Mouse (Mus musculus): Measurements from ENCODE around the gene Trib3. TPM values are rescaled to one million over a fixed set of nuclear protein-coding genes. Genes with fewer than 3 reads are reported as not detected.
A peak's percentile ranks its signal among the peaks of the same experiment; 100 is the strongest.
"Not testable (repeated sequence)": the region's sequence is repeated elsewhere in the genome, so short reads cannot be mapped to it uniquely, and the experiment has no call there.

Gene Trib3
- total RNA-seq, 2 experiments from 2014 or later, result not detected

DNA sequence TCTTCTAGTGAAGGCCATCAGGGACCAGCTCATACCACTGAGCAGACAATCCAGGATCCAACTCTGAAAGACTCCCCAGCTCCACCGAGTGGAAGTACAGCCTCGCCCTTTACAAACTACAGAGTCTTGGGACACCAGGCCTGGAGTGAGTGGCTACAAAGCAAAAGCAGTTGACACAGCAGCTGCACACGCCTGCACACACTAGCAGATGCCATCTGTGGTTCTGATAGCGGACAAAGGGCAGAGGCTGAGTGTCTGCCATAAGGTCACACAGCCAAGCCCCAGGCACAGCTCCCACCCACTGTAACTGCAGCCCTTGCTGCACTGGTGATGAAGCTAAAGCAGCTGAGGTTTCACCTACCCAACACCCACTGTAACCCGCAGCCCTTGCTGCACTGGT is 22.3 kb downstream of the Trib3 start:
- no peak for ATAC-seq (replicated peaks; ENCODE audit: poor library complexity, severe bottlenecking)

DNA sequence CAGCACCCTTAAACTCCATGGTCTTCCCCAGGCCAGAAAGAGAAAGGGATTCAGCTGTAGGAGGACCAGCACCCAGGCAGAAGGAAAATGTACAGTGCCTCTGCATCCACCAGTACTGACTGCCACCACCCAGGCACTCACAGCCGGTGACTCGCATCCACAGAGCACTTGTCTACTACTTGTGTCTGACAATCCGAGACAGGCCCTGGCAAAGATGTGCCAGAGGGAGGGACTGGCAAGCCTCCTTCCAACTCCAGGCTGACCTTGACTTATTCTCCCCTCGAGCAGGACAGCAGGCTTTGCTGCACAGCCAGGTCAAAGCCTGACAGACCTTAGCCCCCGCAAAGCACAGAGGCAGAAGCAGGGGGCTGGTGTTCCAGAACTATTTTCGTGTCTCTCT is 26.8 kb downstream of the Trib3 start:
- ATAC-seq (replicated peaks; ENCODE audit: poor library complexity, severe bottlenecking), result no peak

DNA sequence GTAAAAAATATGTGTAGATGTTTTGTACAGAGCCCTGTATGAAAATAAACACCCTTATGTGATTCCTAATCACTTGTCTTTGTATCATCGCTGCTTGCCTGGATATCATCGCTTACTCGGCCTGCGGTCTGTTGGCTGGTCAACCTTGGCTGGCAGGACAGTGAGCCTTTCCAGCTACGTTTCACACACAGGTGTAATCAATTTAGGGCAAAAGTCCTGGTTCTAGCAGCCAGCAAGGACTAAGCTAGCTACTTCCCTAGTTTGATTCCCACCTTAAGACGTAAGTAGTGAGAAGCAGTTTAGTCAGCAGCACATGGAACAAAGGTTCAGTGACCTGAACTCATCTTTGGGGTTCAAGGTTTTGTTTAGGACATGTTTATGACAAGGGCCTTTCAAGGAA is 29.9 kb downstream of the Trib3 start:
- ATAC-seq (replicated peaks; ENCODE audit: poor library complexity, severe bottlenecking), result no peak

DNA sequence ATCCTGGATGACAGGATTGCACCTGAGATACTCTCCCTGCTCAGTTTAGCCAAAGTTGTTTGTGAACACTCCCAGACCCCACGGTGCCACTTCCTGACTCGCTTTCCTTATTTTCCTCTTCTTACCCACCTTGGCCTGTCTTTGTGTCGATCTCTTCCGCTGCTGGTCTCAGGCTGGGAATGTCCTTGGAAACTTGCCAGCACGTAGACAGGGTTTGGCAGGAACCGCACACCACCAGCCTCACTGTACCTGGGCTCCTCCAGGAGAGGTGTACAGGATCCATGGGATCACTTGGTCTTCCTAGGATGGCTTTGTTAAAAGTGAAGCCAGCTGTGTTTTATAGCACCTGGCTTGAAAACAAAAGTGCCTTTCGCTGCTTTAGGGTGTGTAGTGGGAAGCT is 30.8 kb downstream of the Trib3 start:
- ATAC-seq (replicated peaks; ENCODE audit: poor library complexity, severe bottlenecking), result no peak

DNA sequence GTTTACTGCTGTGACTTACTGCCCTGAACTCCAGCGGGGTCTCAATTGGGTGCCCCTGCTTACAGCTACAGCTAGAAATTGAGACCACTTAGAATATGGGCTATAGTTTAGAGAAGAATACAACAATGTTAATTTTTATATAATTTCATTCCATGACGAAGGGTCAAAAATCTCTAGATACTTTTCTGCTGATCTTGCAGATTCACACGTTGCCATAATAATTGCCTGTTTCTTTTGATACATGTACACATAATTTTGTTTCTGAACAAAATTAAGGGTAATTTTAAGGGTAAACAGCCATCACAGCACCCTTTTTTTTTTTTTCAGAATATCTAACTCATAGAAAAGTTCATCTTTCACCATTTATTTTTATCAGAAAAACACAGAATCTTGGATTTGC is 36.6 kb downstream of the Trib3 start:
- ATAC-seq (replicated peaks; ENCODE audit: poor library complexity, severe bottlenecking), result no peak

DNA sequence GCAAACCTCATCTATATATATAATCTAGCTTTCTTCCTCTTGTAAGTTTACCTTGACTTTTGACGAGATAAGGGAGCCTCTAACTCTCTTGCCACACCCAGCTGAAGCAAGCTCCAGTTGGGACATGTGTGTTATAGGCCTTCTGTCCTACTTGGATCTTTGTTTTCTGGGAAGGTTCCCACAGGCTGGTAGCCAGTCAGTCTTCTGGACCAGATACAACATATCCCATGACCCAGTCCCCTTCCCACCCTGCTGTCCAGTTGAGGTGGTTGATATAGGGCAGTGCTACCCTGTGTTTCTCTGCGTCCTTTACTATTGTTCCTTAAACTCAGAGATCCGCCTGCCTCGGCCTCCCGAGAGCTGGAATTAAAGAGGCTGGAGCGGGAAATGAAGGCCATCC is 38.4 kb downstream of the Trib3 start:
- no peak for ATAC-seq (replicated peaks; ENCODE audit: poor library complexity, severe bottlenecking)

DNA sequence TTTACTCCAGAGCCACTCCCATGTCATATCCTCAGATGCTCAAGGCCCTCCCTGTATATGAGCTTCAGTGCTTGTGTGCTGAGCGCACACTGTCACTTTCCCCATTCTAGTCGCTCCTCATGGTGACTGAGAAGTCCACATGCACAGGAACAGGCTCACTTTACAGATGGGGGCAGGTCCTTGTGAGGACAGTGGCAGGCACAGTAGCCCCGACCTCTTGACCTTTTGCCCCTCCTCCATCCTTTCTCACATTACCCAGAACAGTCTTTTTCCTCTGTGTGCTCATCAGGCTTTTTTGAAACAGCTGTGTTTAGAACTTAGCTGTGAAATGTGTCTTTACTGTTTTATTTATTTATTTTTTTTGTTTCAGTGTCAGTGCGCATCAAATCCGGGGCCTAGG is 40.1 kb downstream of the Trib3 start:
- no peak for ATAC-seq (replicated peaks; ENCODE audit: poor library complexity, severe bottlenecking)

DNA sequence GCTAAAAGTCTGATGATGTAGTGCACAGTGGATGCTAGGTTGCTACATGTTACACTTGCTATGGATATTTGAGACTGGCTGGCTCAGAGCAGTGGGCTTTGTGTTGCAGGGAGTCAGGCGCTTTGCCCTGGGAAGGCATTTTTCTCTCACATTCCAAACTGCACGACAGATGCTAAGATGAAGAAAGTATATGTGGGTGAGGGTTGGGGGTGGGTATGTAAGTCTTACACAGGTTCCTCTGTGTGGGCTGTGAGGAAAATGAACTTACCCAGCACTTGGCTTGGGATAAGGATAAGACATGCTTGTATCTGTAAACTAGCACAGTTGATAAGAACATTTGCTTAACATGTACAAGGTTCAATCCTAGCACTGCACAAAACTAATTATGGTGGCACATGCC is 41.0 kb downstream of the Trib3 start:
- no peak for ATAC-seq (replicated peaks; ENCODE audit: poor library complexity, severe bottlenecking)

DNA sequence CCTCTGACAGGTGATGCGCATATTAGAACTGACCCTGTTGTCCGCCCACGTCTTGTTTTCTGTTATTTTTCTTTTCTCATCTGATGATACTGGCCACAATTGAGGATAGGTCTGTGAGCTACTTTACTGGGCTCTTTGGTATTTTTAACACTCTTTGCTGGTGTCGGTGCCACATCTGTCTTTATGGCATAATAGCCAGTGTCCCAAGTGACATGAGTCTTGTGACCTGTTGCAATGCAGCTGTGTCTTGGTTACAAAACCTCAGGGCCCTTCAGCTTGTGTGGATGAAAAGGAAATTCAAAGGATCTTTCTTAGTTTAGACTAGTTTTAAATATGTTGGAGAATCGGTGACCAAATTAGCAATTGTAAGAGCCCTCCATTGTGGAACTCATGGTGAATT is 49.3 kb downstream of the Trib3 start:
- peak; percentile 70 for ATAC-seq (replicated peaks; ENCODE audit: poor library complexity, severe bottlenecking)

DNA sequence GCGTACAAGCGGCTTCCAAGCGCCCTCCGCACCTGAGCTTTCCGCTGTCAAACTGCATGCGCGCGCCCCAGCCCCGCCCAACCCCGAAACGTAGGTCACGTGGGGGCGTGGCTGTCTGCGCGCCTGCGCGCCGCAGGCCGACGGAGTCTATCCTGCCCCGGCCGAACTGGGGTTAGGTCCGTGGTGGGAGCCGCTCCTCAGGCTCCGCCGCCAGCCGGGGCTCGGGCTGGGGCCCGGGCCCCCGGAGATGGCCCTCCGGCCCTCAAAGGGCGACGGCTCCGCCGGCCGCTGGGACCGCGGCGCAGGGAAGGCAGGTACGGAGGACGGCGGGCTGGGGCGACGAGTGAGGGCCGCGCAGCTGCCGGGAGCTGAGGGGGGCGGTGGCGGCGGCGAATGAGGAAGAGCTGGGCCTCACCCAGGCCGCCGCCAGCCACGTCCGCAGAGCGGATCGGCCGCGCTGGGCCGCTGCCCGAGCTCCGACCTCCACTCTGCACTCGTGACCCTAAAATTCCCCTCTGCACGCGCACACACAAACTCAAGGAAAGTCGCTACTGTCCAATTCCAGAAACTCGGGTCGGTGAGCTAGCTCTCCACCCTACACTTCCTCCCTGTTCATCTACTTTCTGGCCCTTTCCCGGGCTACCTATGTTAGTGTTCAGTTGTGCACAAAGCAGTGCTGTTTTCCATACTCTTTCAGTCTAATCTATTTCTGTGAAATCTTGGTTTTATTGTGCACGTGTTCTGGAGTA is 49.9 kb downstream of the Trib3 start, which contains the start of gene Tbc1d20:
Gene Tbc1d20, plus strand, starts transcription at position 102 of the 749 bp plus-strand sequence.
- peak; percentile 72 for ATAC-seq (replicated peaks; ENCODE audit: poor library complexity, severe bottlenecking)

DNA sequence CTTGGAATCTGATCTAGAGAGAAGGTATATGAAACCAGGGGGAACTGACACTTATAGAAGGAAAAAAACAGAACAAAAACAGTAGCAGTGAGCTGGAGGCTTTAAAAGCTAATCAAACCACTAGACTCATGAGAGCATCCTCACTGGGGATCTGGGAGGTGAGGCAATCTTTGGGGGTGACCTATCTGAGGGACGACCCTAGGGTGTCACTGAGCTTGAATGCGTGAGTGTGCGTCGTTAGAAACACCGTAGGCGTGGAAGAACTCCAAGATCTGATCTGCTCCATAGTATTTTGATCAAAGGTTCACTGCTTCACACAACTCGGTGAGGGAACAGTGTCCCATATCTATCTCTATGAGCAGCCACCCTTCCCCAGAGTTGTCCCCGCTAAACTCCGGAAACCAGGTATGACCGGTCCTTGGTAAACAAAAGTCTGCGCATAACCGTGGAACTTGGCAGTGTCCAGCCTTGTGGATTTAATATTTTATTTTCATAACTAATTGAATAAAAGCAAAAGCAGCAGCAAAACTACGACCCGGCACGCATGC is 50.6 kb downstream of the Trib3 start:
- peak; percentile 38 for ATAC-seq (replicated peaks; ENCODE audit: poor library complexity, severe bottlenecking)

DNA sequence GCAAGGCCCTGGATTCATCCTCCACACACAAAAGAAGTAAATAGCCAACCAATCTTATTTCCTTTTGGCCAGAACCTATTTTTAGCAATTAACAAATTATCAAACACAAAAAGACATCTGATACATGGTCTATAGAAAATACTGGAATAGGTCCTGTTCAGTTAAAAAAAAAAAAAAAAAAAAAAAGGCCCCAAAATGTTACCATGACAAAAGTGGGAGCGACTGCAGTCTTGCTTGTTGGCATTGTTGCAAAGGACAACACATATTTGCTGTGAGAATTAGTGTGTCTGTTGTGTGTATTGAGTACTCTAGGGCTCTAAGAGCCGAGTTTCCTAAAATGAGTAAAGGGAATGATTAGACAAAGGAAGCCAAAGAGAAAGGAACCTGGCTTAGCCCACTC is 51.4 kb downstream of the Trib3 start:
- ATAC-seq (replicated peaks; ENCODE audit: poor library complexity, severe bottlenecking), result no peak

DNA sequence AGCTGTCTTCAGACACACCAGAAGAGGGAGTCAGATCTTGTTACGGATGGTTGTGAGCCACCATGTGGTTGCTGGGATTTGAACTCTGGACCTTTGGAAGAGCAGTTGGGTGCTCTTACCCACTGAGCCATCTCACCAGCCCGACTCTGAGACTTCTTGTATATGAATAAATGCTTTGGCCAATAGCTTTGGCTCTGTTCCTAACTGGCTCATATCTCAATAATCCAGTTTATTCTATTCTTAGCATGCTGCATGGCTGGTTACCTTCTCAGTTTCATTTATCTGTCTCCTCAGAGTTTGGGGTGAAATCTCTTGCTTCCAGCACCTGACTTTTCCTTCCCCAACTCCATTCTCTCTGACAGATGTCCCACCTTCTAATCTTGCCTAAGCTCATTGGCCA is 54.2 kb downstream of the Trib3 start:
- not testable (repeated sequence) for ATAC-seq (replicated peaks; ENCODE audit: poor library complexity, severe bottlenecking)

DNA sequence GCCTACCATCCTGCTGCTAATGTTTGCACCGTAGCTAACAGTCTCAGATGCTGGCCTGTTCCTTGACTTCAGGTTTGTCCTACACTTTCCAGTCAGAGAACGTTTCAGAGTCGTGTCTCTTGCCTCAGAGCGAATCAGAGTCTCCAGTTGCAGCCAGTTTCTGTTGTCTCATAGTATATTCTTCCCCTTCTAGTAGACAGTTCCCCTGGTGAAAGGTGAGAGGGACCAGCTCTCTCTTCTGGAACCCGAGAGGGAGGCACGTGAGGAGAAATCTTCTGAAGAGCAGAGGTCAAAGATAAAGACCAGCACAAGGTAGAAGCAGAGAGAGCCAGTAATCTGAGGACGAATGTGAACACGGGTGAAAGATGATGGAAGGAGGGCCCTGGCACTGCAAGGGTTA is 55.8 kb downstream of the Trib3 start:
- ATAC-seq (replicated peaks; ENCODE audit: poor library complexity, severe bottlenecking), result no peak

DNA sequence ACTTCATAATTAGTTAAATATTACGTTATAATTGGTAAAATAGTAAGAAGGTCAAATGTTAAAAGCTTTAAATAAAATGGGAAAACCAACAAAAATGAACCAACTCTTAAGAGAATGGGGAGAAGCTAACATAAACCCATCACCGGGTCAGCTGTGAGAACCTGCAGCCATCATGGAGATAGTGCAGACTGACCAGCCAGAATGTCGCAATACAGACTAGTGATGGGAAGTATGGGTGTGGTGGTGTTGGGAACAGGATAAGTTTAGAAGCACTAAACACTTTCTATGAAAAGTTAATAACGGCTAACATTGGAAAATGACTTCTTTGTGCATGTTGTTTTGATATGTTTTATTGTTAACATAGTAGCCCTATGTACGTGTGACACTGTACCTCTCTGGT is 56.3 kb downstream of the Trib3 start:
- no peak for ATAC-seq (replicated peaks; ENCODE audit: poor library complexity, severe bottlenecking)

Other genes with a start within 250 kb of the Trib3 start
- 0.47 and 5.5 TPM in 2 replicates for gene Srxn1, start 238.5 kb downstream of the Trib3 start, total RNA-seq (2014; fragmentation: Nextera tagmentation)
- 1.3 and 2.0 TPM in 2 replicates for gene Srxn1, start 238.5 kb downstream of the Trib3 start, total RNA-seq (2017)
- gene Tcf15, start 200.5 kb downstream of the Trib3 start, total RNA-seq (2014; fragmentation: Nextera tagmentation), result not detected in 2 replicates
- not detected in 2 replicates for gene Tcf15, start 200.5 kb downstream of the Trib3 start, total RNA-seq (2017)
- 71.6 and 101 TPM in 2 replicates for gene Csnk2a1, start 117.2 kb downstream of the Trib3 start, total RNA-seq (2014; fragmentation: Nextera tagmentation)
- 82.1 and 104 TPM in 2 replicates for gene Csnk2a1, start 117.2 kb downstream of the Trib3 start, total RNA-seq (2017)
- gene Tbc1d20, start 50.2 kb downstream of the Trib3 start, total RNA-seq (2014; fragmentation: Nextera tagmentation), result 26.4 and 28.7 TPM in 2 replicates
- gene Tbc1d20, start 50.2 kb downstream of the Trib3 start, total RNA-seq (2017), result 18.6 and 18.8 TPM in 2 replicates
- gene Rbck1, start 11.4 kb downstream of the Trib3 start, total RNA-seq (2014; fragmentation: Nextera tagmentation), result 109 and 119 TPM in 2 replicates
- gene Rbck1, start 11.4 kb downstream of the Trib3 start, total RNA-seq (2017), result 64.2 and 64.5 TPM in 2 replicates
- not detected in 2 replicates for gene Nrsn2, start 32.6 kb upstream of the Trib3 start, total RNA-seq (2014; fragmentation: Nextera tagmentation)
- not detected in 2 replicates for gene Nrsn2, start 32.6 kb upstream of the Trib3 start, total RNA-seq (2017)
- 8.6 and 10.5 TPM in 2 replicates for gene Sox12, start 54.0 kb upstream of the Trib3 start, total RNA-seq (2014; fragmentation: Nextera tagmentation)
- gene Sox12, start 54.0 kb upstream of the Trib3 start, total RNA-seq (2017), result 1.5 and 2.4 TPM in 2 replicates
- gene Zcchc3, start 71.0 kb upstream of the Trib3 start, total RNA-seq (2014; fragmentation: Nextera tagmentation), result 3.7 and 9.4 TPM in 2 replicates
- gene Zcchc3, start 71.0 kb upstream of the Trib3 start, total RNA-seq (2017), result 4.8 and 4.9 TPM in 2 replicates
- 0.75 TPM in 1 of 2 replicates, not detected in the other for gene 6820408C15Rik, start 71.6 kb upstream of the Trib3 start, total RNA-seq (2014; fragmentation: Nextera tagmentation)
- gene 6820408C15Rik, start 71.6 kb upstream of the Trib3 start, total RNA-seq (2017), result not detected in 2 replicates
- not detected in 2 replicates for gene Defb23, start 120.6 kb upstream of the Trib3 start, total RNA-seq (2014; fragmentation: Nextera tagmentation)
- gene Defb23, start 120.6 kb upstream of the Trib3 start, total RNA-seq (2017), result not detected in 2 replicates
- gene Defb20, start 133.0 kb upstream of the Trib3 start, total RNA-seq (2014; fragmentation: Nextera tagmentation), result not detected in 2 replicates
- not detected in 2 replicates for gene Defb20, start 133.0 kb upstream of the Trib3 start, total RNA-seq (2017)
- not detected in 2 replicates for gene Defb22, start 146.1 kb upstream of the Trib3 start, total RNA-seq (2014; fragmentation: Nextera tagmentation)
- not detected in 2 replicates for gene Defb22, start 146.1 kb upstream of the Trib3 start, total RNA-seq (2017)
- not detected in 2 replicates for gene Defb26, start 167.7 kb upstream of the Trib3 start, total RNA-seq (2014; fragmentation: Nextera tagmentation)
- gene Defb26, start 167.7 kb upstream of the Trib3 start, total RNA-seq (2017), result not detected in 2 replicates
- not detected in 2 replicates for gene Defb28, start 174.2 kb upstream of the Trib3 start, total RNA-seq (2014; fragmentation: Nextera tagmentation)
- gene Defb28, start 174.2 kb upstream of the Trib3 start, total RNA-seq (2017), result not detected in 2 replicates
- not detected in 2 replicates for gene Defb29, start 196.1 kb upstream of the Trib3 start, total RNA-seq (2014; fragmentation: Nextera tagmentation)
- gene Defb29, start 196.1 kb upstream of the Trib3 start, total RNA-seq (2017), result not detected in 2 replicates
- gene Gm17416, start 225.3 kb upstream of the Trib3 start, total RNA-seq (2014; fragmentation: Nextera tagmentation), result not detected in 2 replicates
- not detected in 2 replicates for gene Gm17416, start 225.3 kb upstream of the Trib3 start, total RNA-seq (2017)
- gene Defb21, start 228.7 kb upstream of the Trib3 start, total RNA-seq (2014; fragmentation: Nextera tagmentation), result not detected in 2 replicates
- not detected in 2 replicates for gene Defb21, start 228.7 kb upstream of the Trib3 start, total RNA-seq (2017)
- gene Defb19, start 236.3 kb upstream of the Trib3 start, total RNA-seq (2014; fragmentation: Nextera tagmentation), result not detected in 2 replicates
- gene Defb19, start 236.3 kb upstream of the Trib3 start, total RNA-seq (2017), result not detected in 2 replicates